ENCODE assay signal across 7 mouse cellular contexts in the genomic region with DNA sequence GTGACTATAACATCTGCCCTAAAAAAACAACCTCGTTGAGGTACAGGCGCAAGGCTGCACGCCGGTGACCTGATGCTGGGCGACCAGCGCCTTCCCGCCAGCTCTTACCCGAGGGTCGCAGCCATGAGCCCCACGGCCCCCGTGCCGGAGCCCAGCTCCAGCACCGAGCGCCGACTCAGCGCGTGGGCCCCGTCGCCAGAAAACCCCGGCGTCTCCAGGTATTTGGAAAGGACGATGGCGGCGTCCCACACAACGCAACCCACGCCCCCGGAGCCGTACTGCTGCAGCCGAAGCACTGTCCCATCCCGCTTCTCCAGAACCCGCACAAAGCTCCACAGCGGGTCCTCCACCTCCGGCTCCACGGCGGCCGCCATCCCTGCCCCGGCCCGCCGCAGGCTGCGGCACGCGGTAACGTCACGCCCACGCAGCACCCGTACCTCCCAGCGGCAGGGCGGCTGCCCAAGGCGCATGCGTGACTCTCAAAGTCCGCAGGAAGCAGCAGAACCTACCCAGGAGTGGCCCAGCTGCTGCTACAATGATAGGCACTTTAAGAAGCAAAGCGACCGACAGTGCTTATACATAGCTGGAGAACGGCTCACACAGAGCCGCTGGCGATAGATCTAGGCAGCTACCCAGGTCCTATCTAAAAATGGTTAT. TPM values are rescaled to one million over a fixed set of nuclear protein-coding genes. Genes with fewer than 3 reads are reported as not detected.
DNase-seq lines count a peak whose midpoint lies in the region; ATAC-seq lines count a peak whose summit lies in the region.

Gene Vcpkmt (minus strand): TSS at position 416 of the 657 bp plus-strand sequence.

- H3K36me3 ChIP-seq in embryonic facial prominence, embryonic 11.5 days (replicated peaks; ENCODE audit: control insufficient read depth, insufficient read depth, low read depth, low read length), result peaks cover 3% of the 10 kb centered on the region; the same call in 1 of the 2 replicates
- peaks cover 5% of the 10 kb centered on the region for H3K36me3 ChIP-seq in limb, embryonic 11.5 days (ENCODE audit: control insufficient read depth, insufficient read depth, low read length)
- peaks cover 47% of the 10 kb centered on the region for H3K36me3 ChIP-seq in midbrain, embryonic 14.5 days (ENCODE audit: control insufficient read depth, insufficient read depth, low read length)

- under 1% methylated on average over 56 of the region's 56 CpGs for WGBS in embryonic facial prominence, embryonic 11.5 days
- under 1% methylated on average over 56 of the region's 56 CpGs for WGBS in limb, embryonic 11.5 days
- under 1% methylated on average over 56 of the region's 56 CpGs for WGBS in midbrain, embryonic 14.5 days

- H3K4me1 ChIP-seq in embryonic facial prominence, embryonic 11.5 days (ENCODE audit: control insufficient read depth, insufficient read depth, low read length), result no peaks in the 10 kb centered on the region
- no peaks in the 10 kb centered on the region for H3K4me1 ChIP-seq in limb, embryonic 11.5 days (ENCODE audit: control insufficient read depth, insufficient read depth, low read length)
- H3K4me1 ChIP-seq in midbrain, embryonic 14.5 days (ENCODE audit: control insufficient read depth, insufficient read depth, low read length), result peaks cover 9% of the 10 kb centered on the region

- ATAC-seq in embryonic facial prominence, embryonic 11.5 days (replicated peaks; ENCODE audit: insufficient number of reproducible peaks, low FRiP score, low TSS enrichment, low read depth), result peak; percentile 96
- peak; percentile 91 for ATAC-seq in limb, embryonic 11.5 days (ENCODE audit: insufficient number of reproducible peaks, low FRiP score, low TSS enrichment, low read depth)
- peak; percentile 96 for ATAC-seq in midbrain, embryonic 14.5 days (ENCODE audit: low FRiP score, low TSS enrichment)

- no peaks in the 10 kb centered on the region for H3K9me3 ChIP-seq in embryonic facial prominence, embryonic 11.5 days (replicated peaks; ENCODE audit: control insufficient read depth, low read length)
- no peaks in the 10 kb centered on the region for H3K9me3 ChIP-seq in limb, embryonic 11.5 days (ENCODE audit: control insufficient read depth, low read length)
- no peaks in the 10 kb centered on the region for H3K9me3 ChIP-seq in midbrain, embryonic 14.5 days (ENCODE audit: control insufficient read depth, low read length)

- peak within 1 kb of the TSS; percentile 61 for H3K4me2 ChIP-seq in embryonic facial prominence, embryonic 11.5 days (ENCODE audit: low read depth, low read length)
- H3K4me2 ChIP-seq in limb, embryonic 11.5 days (ENCODE audit: low read depth, severe bottlenecking), result peak within 1 kb of the TSS; percentile 64
- peak within 1 kb of the TSS; percentile 75 for H3K4me2 ChIP-seq in midbrain, embryonic 14.5 days (ENCODE audit: low read length)

- peak within 1 kb of the TSS; percentile 32; the same call in 1 of the 2 replicates for H3K27ac ChIP-seq in embryonic facial prominence, embryonic 11.5 days (replicated peaks; ENCODE audit: low read depth, low read length)
- H3K27ac ChIP-seq in limb, embryonic 11.5 days (replicated peaks; ENCODE audit: low read depth, low read length), result no peak within 1 kb of the TSS; the same call in 1 of the 2 replicates
- H3K27ac ChIP-seq in midbrain, embryonic 14.5 days (replicated peaks; ENCODE audit: low read depth, low read length), result peak within 1 kb of the TSS; percentile 85

- DNase-seq in adrenal gland, postnatal 14 days, result peak; percentile 94
- DNase-seq in embryonic facial prominence, embryonic 11.5 days (ENCODE audit: low spot score), result peak; percentile 93
- DNase-seq in heart, adult 11 months, result peak; percentile 99
- DNase-seq in kidney, adult 18-20 months, result peak; percentile 86
- peak; percentile 92 for DNase-seq in limb, embryonic 11.5 days (ENCODE audit: low spot score)
- peak; percentile 96 for DNase-seq in midbrain, embryonic 14.5 days
- peak; percentile 81 to 88 for DNase-seq in spleen, adult 18-20 months

- peak within 1 kb of the TSS; percentile 71 for H3K4me3 ChIP-seq in embryonic facial prominence, embryonic 11.5 days (ENCODE audit: low read depth, low read length)
- peak within 1 kb of the TSS; percentile 88 for H3K4me3 ChIP-seq in limb, embryonic 11.5 days (ENCODE audit: low read depth, low read length)
- peak within 1 kb of the TSS; percentile 78 for H3K4me3 ChIP-seq in midbrain, embryonic 14.5 days (replicated peaks; ENCODE audit: low read depth, low read length)

- peak within 1 kb of the TSS; percentile 93 for H3K9ac ChIP-seq in embryonic facial prominence, embryonic 11.5 days (replicated peaks; ENCODE audit: low read length)
- peak within 1 kb of the TSS; percentile 90 for H3K9ac ChIP-seq in limb, embryonic 11.5 days (ENCODE audit: low read length)
- peak within 1 kb of the TSS; percentile 93 for H3K9ac ChIP-seq in midbrain, embryonic 14.5 days (replicated peaks; ENCODE audit: low read length)

- H3K27me3 ChIP-seq in embryonic facial prominence, embryonic 11.5 days (ENCODE audit: control insufficient read depth, insufficient read depth, low read length), result no peaks in the 10 kb centered on the region
- H3K27me3 ChIP-seq in limb, embryonic 11.5 days (ENCODE audit: control insufficient read depth, insufficient read depth, low read length), result no peaks in the 10 kb centered on the region
- H3K27me3 ChIP-seq in midbrain, embryonic 14.5 days (ENCODE audit: control insufficient read depth, insufficient read depth, low read length), result no peaks in the 10 kb centered on the region

RNA-seq across cellular contexts. Expression of gene Vcpkmt, which starts in this region (rescaled TPM):
- 8.9 and 12.5 TPM in 2 replicates for total RNA-seq in adrenal gland, postnatal 14 days (2021)
- 29.9 and 34.7 TPM in 2 replicates for polyA plus RNA-seq in embryonic facial prominence, embryonic 11.5 days (2014; fragmentation: Nextera tagmentation; extraction: Ambion mirVana)
- polyA plus RNA-seq in limb, embryonic 11.5 days (2014; fragmentation: Nextera tagmentation; extraction: Ambion mirVana), result 36.6 and 37.5 TPM in 2 replicates
- polyA plus RNA-seq in midbrain, embryonic 14.5 days (2014; fragmentation: Nextera tagmentation; extraction: Ambion mirVana), result 19.8 and 22.1 TPM in 2 replicates
